Mouse (Mus musculus) intestine, embryonic 14.5 days (tissue): ENCODE results near the gene Ppard. TPM values are rescaled to one million over a fixed set of nuclear protein-coding genes. Genes with fewer than 3 reads are reported as not detected.
"Not testable (repeated sequence)": the region's sequence is repeated elsewhere in the genome, so short reads cannot be mapped to it uniquely, and the experiment has no call there.

ENCODE experiments used
- ATAC-seq: fragments of 200-750 bp; cut with Nextera tagmentation; replicated peaks from 2 replicates; pipeline ENCODE4 v1.8.0; 2017; ENCODE audit warnings: low read depth, moderate number of reproducible peaks, moderate TSS enrichment, moderate library complexity; ENCODE audit not compliant: low FRiP score, low TSS enrichment
- DNase-seq: peaks from one replicate; pipeline ENCODE4 v3.0.0-alpha.2; 2018; ENCODE audit warnings: low spot score
- H3K27ac ChIP-seq: fragments of 300-500 bp; sonication (generic); 2 replicates; pipeline ENCODE4 v1.5.1; 2014; ENCODE audit warnings: low read depth, mild to moderate bottlenecking, control low read depth
- H3K27me3 ChIP-seq: fragments of 300-500 bp; sonication (generic); replicated peaks from 2 replicates; pipeline ENCODE4 v1.6.1; 2014; ENCODE audit warnings: low read length, control low read depth; ENCODE audit not compliant: control insufficient read depth, insufficient read depth
- H3K36me3 ChIP-seq: fragments of 300-500 bp; sonication (generic); 2 replicates; pipeline ENCODE4 v1.6.1; 2014; ENCODE audit warnings: low read length, control low read depth; ENCODE audit not compliant: control insufficient read depth, insufficient read depth
- H3K4me1 ChIP-seq: fragments of 300-500 bp; sonication (generic); replicated peaks from 2 replicates; pipeline ENCODE4 v1.6.1; 2014; ENCODE audit warnings: low read length, control low read depth, mixed read lengths; ENCODE audit not compliant: control insufficient read depth, insufficient read depth
- H3K4me2 ChIP-seq: fragments of 300-500 bp; sonication (generic); 2 replicates; pipeline ENCODE4 v1.6.1; 2014; ENCODE audit warnings: low read length
- H3K4me3 ChIP-seq: fragments of 300-500 bp; sonication (generic); 2 replicates; pipeline ENCODE4 v1.5.1; 2014; ENCODE audit warnings: low read depth, low read length, control low read depth, mixed read lengths
- H3K9ac ChIP-seq: fragments of 300-500 bp; sonication (generic); 2 replicates; pipeline ENCODE4 v1.6.1; 2014; ENCODE audit warnings: mild to moderate bottlenecking, low read length
- H3K9me3 ChIP-seq: fragments of 300-500 bp; sonication (generic); 2 replicates; pipeline ENCODE4 v1.6.1; 2016; ENCODE audit warnings: low read length, control low read depth; ENCODE audit not compliant: control insufficient read depth
- WGBS: fragments of 180-500 bp; shearing (Covaris S2); extraction: QIAGEN DNeasy Blood & Tissue Kit; methylation state at CpG from one replicate; pipeline ENCODE4 v1.1.7; 2014; 5-methylcytosine and 5-hydroxymethylcytosine counted together
- polyA plus RNA-seq: library from polyadenylated mRNA; unstranded; fragments of >200 nt; fragmentation: Nextera tagmentation; extraction: Ambion mirVana; gene quantifications from 2 replicates; pipeline ENCODE4 v1.2.1, GENCODE M21; 2014

Ppard gene
- polyA plus RNA-seq, 1 experiment from 2014 or later = 2.5 TPM

GRCm38 (mm10) chr17:28213236-28213635, 19.3 kb upstream of the Ppard start:
- Histone ChIP-seq H3K4me3 (no peak overlapping the region), H3K36me3 (no peaks in the 10 kb centered on the region), H3K9me3 (no peaks in the 10 kb centered on the region), H3K27me3 (no peaks in the 10 kb centered on the region), H3K9ac (no peak overlapping the region), H3K27ac (no peak overlapping the region), H3K4me2 (no peak overlapping the region), H3K4me1 (peaks cover 5% of the 10 kb centered on the region; the same call in 1 of the 2 replicates)
- 30% methylated on average over 4 of the region's 4 CpGs for WGBS
- ATAC-seq (no peak), DNase-seq (no peak)

- DNase-seq (no peak), ATAC-seq (no peak)
- WGBS = 86% methylated on average over 9 of the region's 9 CpGs
These were observed 15.7 kb upstream of the Ppard start for GRCm38 (mm10) chr17:28216791-28217190.

GRCm38 (mm10) chr17:28217721-28218649, 14.5 kb upstream of the Ppard start:
- ATAC-seq = no peak
- DNase-seq = no peak
- peak overlapping the region; percentile 33 for H3K4me2 ChIP-seq
- no peak overlapping the region for H3K4me3 ChIP-seq
- no peaks in the 10 kb centered on the region for H3K36me3 ChIP-seq
- 27% methylated on average over 23 of the region's 23 CpGs for WGBS
- no peaks in the 10 kb centered on the region for H3K9me3 ChIP-seq
- no peak overlapping the region for H3K9ac ChIP-seq
- H3K27me3 ChIP-seq = no peaks in the 10 kb centered on the region
- peaks cover 7% of the 10 kb centered on the region for H3K4me1 ChIP-seq
- no peak overlapping the region; the same call in 1 of the 2 replicates for H3K27ac ChIP-seq

More at GRCm38 (mm10) chr17:28216791-28217190, 15.7 kb upstream of the Ppard start:
- H3K27ac ChIP-seq = no peak overlapping the region
- H3K9ac ChIP-seq = no peak overlapping the region
- no peaks in the 10 kb centered on the region for H3K27me3 ChIP-seq
- peaks cover 5% of the 10 kb centered on the region; the same call in 1 of the 2 replicates for H3K4me1 ChIP-seq
- H3K4me3 ChIP-seq = no peak overlapping the region
- no peak overlapping the region for H3K4me2 ChIP-seq
- no peaks in the 10 kb centered on the region for H3K9me3 ChIP-seq
- no peaks in the 10 kb centered on the region for H3K36me3 ChIP-seq

- WGBS = 92% methylated on average over 10 of the region's 10 CpGs
- H3K4me3 ChIP-seq, H3K9ac ChIP-seq, H3K9me3 ChIP-seq, H3K27ac ChIP-seq, H3K4me2 ChIP-seq, DNase-seq, H3K36me3 ChIP-seq, ATAC-seq, H3K27me3 ChIP-seq: not testable (repeated sequence)
- peaks cover 11% of the 10 kb centered on the region for H3K4me1 ChIP-seq
These were observed 10.0 kb upstream of the Ppard start for GRCm38 (mm10) chr17:28222463-28222862.

DNA sequence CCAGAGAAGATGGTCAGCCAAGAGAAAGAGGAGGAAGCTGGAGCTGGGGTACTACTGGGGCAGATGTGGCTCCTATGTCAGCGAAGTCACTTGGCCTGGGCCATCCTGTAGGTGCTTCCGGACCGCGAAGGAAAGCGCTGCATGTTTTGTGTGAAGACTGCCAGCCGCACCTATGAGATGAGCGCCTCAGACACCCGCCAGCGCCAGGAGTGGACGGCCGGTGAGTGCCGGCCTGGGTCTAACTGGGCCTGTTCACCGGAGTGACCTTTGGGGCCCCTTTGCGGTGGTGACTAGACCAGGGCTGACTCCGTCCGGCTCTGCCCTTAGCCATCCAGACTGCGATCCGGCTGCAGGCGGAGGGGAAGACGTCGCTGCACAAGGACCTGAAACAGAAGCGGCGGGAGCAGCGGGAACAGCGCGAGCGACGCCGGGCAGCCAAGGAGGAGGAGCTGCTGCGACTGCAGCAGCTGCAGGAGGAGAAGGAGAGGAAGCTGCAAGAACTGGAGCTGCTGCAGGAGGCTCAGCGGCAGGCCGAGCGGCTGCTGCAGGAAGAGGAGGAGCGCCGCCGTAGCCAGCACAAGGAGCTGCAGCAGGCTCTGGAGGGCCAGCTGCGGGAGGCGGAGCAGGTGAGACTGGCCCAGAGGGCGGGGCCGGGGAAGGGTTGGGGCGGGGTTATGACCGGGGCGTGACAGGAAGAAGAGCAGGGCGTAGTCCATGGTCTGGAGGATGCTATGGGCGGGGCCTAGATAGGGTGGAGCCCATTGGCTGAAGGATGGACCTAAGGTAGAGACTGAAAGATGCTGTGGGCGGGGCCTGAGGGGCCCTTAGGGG, 8.7 kb upstream of the Ppard start:
- DNase-seq (peak; percentile 96), ATAC-seq (peak; percentile 87)
- Histone ChIP-seq H3K27ac (peak overlapping the region; percentile 62), H3K4me2 (peak overlapping the region; percentile 70), H3K27me3 (no peaks in the 10 kb centered on the region), H3K9me3 (no peaks in the 10 kb centered on the region), H3K4me3 (peak overlapping the region; percentile 47), H3K9ac (peak overlapping the region; percentile 45), H3K36me3 (no peaks in the 10 kb centered on the region), H3K4me1 (peaks cover 7% of the 10 kb centered on the region)
- WGBS = 2% methylated on average over 46 of the region's 46 CpGs

DNA sequence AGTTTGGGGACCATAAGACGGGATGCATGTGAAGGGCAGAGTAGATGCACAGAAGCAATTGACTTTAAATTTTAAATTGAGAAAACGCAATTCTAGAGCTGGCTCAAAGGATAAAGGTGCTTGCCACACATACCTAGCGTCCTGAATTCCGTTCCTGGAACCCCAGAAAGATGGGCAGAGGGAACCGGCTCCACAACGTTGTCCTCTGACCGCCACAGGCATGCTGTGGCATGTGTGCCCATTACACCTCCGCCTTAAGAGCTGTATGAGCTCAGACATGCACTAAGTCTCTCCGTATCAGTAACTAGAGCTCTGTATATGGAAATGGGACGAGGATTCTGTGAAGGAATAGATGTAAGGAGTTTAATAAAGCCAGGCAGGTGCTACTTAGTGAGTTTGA, 7.9 kb upstream of the Ppard start:
- Histone ChIP-seq H3K36me3 (no peaks in the 10 kb centered on the region), H3K4me1 (peaks cover 7% of the 10 kb centered on the region), H3K4me2 (no peak overlapping the region), H3K9me3 (no peaks in the 10 kb centered on the region), H3K4me3 (no peak overlapping the region), H3K27ac (no peak overlapping the region), H3K27me3 (no peaks in the 10 kb centered on the region), H3K9ac (no peak overlapping the region)
- WGBS = 85% methylated on average over 10 of the region's 10 CpGs
- ATAC-seq = no peak
- DNase-seq = no peak

- H3K4me1 ChIP-seq = peaks cover 7% of the 10 kb centered on the region
- DNase-seq = peak; percentile 92
- H3K36me3 ChIP-seq = no peaks in the 10 kb centered on the region
- H3K27ac ChIP-seq = no peak overlapping the region
- ATAC-seq = peak; percentile 37
- H3K27me3 ChIP-seq = no peaks in the 10 kb centered on the region
- 0 out of 2 replicates have a peak overlapping the region, but pooled peaks have one; percentile 8 for H3K4me3 ChIP-seq
- peak overlapping the region; percentile 49 for H3K4me2 ChIP-seq
- no peak overlapping the region for H3K9ac ChIP-seq
- WGBS = 2% methylated on average over 17 of the region's 21 CpGs
- no peaks in the 10 kb centered on the region for H3K9me3 ChIP-seq
These were observed 6.5 kb upstream of the Ppard start for GRCm38 (mm10) chr17:28226014-28226413.

- no peaks in the 10 kb centered on the region for H3K36me3 ChIP-seq
- DNase-seq (no peak), ATAC-seq (no peak)
- no peak overlapping the region for H3K4me3 ChIP-seq
- WGBS = 72% methylated on average over 6 of the region's 6 CpGs
- no peak overlapping the region for H3K27ac ChIP-seq
- no peak overlapping the region for H3K4me2 ChIP-seq
- peaks cover 14% of the 10 kb centered on the region; the same call in 1 of the 2 replicates for H3K4me1 ChIP-seq
- H3K9me3 ChIP-seq = no peaks in the 10 kb centered on the region
- no peaks in the 10 kb centered on the region for H3K27me3 ChIP-seq
- no peak overlapping the region for H3K9ac ChIP-seq
These were observed 2.0 kb upstream of the Ppard start for GRCm38 (mm10) chr17:28230486-28230885.
